Mouse (Mus musculus) layer of hippocampus, postnatal 14 days (tissue): ENCODE measurements at regions not wholly inside any gene's neighbourhood (a gene's known extent, or its start where the extent isn't known, plus 50 kb on each side); places are given as distances from the start of the nearest gene placed in this dataset.

ENCODE experiments used
- DNase-seq, 2 experiments: peaks; one replicate each; pipeline ENCODE4 v3.0.0; 2021 to 2022; ENCODE audit warnings: low spot score in 2 of 2, mixed read lengths in 1 of 2

DNA sequence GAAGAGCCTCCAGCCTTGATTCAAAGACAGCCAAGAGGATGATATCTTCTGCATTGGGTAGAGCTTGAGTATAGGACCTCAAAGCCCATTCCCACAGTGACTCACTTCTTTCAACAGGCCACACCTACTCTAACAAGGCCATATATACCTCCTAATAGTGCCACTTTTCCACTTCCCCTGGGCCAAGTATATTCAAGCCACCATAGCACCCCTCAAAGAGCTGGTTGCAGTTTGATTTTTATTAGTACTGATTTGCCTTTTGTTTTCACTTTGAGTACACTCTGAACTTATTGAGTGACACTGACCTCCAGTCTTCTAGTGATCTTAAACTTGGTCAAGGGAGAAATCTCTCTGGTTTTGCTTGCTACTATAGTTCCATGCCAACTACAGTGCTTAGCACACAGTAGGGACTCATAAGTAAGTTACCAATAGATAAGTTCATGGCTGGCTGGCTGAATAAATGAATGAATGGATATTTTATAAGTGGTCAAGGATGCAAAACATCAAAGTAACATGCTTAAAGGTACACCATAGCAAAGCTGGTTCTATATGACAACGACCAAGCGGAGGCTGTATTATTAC lies 64.5 kb upstream of the Lmo2 start:
- DNase-seq = no peak

DNA sequence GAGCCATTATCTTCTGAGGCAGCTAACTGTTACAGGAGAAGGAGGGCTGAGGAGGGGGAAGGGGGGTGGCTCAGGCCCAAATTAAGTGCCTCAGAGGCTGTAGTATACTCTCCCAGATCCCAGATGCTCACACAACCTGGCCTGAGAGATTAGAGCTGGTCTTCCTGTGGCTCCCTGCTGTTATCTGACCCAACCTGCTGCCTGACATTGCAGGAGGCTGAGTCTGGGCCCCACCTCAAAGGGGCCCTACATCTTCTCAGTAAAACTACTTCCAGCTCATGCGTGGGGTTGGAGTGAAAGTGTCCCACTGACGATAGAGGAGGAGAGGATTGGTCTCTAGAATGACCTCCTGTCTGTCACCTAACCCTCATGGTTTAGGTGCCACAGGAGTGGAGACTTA lies 64.0 kb upstream of the Lmo2 start:
- no peak for DNase-seq

DNA sequence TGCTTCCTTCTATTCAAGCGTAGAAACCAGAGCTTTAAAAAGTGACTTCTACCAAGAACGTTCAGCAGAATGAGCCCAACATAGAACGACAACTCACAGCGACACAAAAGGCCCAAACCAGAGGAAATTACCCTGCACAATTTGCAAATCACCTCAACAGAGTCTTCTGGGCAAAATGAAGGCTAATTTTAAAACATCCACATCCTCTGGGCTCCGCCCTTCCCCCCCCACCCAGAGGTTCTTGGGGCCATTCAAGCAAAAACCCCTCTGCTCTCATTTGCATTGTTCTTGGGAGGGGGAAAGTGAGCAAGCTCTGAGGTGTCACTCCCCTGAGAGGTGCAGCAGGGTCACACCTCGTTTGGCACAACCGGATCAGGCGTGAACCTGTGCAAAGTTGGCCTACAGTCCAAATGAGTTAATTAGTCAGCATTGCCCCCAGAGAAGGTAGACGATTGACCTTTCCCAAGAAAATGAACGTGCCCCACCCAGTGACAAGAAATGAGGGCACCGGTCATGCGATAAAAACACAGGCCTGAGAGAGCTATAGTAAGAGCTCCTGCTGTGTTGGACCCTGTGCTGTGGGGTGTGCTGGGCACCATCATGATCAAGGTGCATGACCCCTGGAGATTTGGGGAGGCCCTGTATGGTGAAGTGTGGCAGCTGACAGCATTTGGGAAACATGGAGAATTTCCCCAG lies 62.7 kb upstream of the Lmo2 start:
- no peak for DNase-seq

DNA sequence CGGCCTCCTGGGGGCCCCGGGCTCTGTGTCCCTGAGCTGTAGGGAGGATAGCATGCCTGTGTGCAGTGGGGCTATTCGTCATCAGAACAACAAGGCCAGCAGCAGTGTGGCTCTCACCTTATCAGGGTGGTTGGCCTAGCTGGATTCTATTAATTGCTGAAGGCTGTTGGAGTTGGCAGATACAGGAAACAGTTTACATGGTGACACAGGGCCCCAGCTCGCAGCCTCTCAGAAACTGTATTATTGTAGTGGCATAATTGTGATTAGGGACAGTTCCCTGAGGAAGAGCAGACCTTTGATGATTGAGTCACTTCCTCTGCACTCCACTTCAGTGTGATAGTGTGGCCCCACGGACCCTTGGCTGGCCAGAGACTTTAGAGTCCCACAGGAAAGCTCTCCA lies 61.6 kb upstream of the Lmo2 start:
- no peak for DNase-seq

DNA sequence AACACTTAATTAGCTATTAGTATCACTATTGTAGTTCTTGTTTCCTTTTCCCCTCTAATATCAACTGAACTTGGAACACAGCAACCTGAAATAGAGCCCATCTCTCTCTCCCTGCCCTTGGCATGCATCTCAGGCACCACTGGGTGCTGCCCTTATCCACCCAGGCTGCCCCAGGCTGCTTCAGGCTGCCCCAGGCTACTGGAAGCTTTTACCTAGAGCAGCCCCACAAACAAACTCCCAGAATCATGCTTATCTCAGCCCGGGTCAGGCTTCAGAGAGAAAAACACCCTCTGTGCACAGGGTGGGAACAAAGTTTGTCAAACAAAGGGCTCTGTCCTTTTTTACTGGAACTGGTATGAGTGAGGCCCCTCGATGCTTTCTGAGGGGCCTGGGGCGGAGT lies 61.0 kb upstream of the Lmo2 start:
- no peak for DNase-seq

DNA sequence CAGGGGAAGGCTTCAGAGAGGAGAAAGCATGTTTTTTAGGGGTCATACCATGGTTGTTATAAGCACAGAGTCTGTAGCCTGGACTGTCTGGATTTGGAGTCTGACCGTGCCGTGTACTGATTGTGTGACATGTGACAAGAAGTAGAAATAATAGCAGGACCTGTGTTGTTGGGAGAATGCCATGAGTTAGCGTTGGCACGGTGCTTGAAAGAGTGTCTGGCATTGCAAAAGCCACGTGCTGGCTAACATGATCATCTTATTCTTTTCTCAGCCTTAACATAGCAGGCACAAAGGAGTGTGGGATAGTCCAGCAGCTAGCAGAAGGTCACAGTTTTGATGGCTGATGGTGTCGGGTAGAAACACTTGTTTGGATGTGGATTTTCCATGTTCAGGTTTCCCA lies 58.1 kb upstream of the Lmo2 start:
- DNase-seq = no peak

DNA sequence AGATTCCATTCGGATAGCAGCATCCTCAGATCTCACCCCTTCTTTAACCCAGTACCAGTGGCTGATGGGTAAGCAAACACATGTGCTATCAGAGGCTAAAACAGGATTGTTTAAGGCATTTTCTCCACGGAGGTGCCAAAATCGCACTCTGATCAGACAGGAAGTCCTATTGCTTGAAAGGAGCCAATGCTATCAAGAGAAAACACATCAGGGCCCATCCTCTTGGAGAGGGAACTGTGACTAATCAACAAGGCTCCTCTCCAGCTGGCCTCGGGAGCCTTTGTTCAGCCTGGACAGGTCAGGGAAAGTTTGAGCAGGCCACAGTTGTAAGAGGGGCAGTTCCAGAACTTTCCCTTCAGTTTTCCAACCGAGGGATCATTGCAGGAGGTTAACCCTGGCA lies 57.4 kb upstream of the Lmo2 start:
- DNase-seq = no peak

DNA sequence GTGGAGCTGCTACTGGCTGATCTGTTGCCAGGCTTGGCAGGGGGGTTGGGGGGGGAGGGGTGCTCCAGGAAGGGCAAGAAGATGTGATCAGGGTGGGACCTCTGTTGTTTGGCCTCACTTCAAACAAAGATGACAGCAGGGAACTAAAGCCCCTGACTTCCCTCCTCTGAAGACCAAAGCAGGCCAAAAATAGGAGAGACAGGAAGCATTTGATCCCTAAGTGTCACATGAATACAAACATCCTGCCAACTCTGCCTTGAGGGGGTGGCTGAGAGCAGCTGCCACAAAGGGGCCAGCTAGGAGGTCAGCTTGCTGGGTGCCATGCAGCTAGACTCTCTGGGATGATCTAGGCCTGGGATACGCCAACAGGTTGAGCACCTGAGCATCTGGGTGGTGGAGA lies 56.3 kb upstream of the Lmo2 start:
- DNase-seq = no peak

DNA sequence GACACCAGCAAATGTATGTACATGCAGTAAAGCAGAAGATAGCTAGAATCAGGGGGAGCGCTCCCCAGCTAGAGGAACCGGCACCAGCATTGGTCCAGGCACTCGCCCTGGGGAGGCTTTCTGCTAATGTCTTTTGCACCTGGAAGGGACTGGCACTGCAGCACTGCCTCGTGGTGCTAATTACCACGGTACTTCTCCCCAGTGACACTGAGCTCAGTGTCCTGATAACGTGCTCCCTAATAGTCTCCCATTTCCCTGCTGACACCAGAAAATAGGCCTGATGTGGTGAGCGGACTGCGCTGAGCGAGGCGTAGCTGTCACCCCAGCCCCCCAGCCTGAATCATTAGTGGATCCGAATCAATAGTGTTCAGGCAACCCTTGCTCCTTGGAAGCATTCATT lies 55.0 kb upstream of the Lmo2 start:
- no peak for DNase-seq

DNA sequence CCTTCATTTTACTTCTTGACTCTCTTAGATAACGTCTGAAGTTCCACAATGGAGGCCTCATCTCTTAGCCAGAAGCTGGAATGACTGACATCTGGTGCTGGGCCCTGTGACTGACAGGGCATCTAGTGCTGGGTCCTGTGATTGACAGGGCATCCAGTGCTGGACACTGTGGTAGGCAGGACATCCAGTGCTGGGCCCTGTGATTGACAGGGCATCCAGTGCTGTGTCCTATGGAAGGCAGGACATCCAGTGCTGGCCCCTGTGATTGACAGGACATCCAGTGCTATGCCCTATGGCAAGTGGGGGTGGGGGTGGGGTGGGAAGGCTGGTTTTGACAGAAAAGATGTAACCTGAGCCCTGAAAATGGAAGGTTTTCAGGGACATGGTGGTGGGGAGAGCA lies 52.1 kb upstream of the Lmo2 start:
- no peak for DNase-seq

DNA sequence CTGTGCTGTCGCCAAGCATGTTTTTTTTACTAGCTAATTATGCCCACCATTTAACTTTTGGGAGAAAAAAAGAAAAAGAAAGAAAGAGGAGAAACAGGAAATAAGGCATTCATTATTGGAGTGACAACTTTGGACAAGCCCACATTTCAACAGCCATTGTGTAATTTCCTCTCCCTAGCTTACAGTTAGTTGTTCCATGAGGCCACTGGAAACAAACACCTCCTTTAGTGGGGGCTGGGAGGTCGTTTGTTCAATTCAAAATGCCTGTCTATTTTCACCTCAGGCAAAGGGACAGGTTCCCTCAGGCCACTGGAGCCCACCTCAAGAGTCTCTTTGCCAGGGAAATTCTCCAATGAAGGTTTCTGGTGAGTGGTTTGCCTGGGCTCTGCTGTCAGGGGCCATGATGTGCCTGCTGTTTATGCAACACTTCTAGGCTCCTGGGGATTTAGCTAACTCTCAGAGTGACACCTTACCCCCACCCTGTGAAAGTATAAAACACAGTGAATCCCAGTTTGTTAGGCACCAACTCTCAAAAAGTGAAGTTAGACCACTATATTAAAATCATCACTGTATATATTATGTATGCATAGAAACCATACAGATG lies 51.1 kb upstream of the Lmo2 start:
- DNase-seq = no peak
